In the genomic region with DNA sequence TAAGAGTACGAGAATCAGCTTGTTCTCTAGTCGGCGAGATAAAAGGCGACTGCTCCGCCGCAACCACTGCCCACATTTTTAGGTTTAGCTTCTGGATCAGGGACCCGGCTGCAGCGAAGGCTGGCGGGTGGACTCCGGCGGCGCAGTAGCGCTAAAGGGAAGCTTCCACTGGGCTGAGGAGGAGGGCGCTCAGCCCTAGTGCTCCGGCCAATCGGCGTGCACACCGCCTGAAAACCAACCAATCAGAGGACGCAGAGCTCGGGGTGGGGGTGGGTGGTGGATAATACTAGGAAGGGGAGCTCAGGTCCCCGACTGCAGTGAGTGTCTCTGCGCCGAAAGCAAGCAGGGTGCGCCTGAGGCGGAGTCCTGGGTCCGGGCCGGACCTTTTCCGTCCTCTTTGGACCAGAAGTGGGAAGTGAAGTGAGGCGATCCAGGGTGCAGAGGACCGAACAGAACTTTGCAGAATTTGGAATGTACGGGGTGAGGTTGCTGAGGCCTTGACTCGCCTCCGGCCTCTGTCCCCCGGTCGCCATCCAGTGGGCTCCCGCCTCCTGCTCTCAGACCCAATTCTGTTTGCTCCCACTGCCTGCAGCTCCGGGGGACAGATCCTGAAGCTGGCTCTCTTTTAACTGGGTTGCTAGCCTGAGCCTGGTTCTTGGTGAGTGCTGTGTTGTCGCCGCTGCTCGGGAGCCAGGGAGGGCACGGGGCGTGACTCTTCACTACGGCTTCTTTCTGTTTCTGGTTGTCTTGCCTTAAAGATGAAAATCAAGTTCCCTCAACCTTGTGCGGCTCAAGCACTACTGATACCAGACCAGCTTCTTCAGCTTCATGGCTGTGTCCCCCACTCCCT, we compare ENCODE assay signal across 8 mouse cellular contexts. TPM values are rescaled to one million over a fixed set of nuclear protein-coding genes. Genes with fewer than 3 reads are reported as not detected.
DNase-seq lines count a peak whose midpoint lies in the region; ATAC-seq and TF ChIP-seq lines count a peak whose summit lies in the region.

A gene (plus strand): TSS at position 311 of the 850 bp plus-strand sequence.

- intact Hi-C loops in heart, postnatal 36 days (cut with DNase I): loop anchor here (5.0 kb wide), 1 partner anchor 65 kb away; no protein-coding TSS in a partner anchor

- no peak within 1 kb of the TSS for H3K27ac ChIP-seq in ES-E14 (ENCODE audit: insufficient read depth, low read depth, low read length, poor library complexity, severe bottlenecking)
- H3K27ac ChIP-seq in forebrain, embryonic 16.5 days (ENCODE audit: low read length): no peak within 1 kb of the TSS
- H3K27ac ChIP-seq in layer of hippocampus, adult 2 months: no peak within 1 kb of the TSS
- H3K27ac ChIP-seq in lung, postnatal 0 days (ENCODE audit: low read length): no peak within 1 kb of the TSS

- peak within 1 kb of the TSS; percentile 72 for H3K4me2 ChIP-seq in forebrain, embryonic 16.5 days (ENCODE audit: low read length)
- peak within 1 kb of the TSS; percentile 59 for H3K4me2 ChIP-seq in lung, postnatal 0 days (replicated peaks; ENCODE audit: low read depth, low read length)

- no peaks in the 10 kb centered on the region for H3K9me3 ChIP-seq in ES-E14 (ENCODE audit: control insufficient read depth, insufficient read depth, low read depth, low read length)
- H3K9me3 ChIP-seq in forebrain, embryonic 16.5 days (ENCODE audit: control insufficient read depth, low read length): no peaks in the 10 kb centered on the region
- no peaks in the 10 kb centered on the region for H3K9me3 ChIP-seq in lung, postnatal 0 days (ENCODE audit: low read length)

- peak; percentile 89 for DNase-seq in ES-E14 (ENCODE audit: low read depth, low spot score)
- DNase-seq in c-Kit-positive CD71-positive TER-119-negative erythroid progenitor cells, embryonic 14.5 days (ENCODE audit: low read depth): peak; percentile 14
- DNase-seq in heart, postnatal 36 days: peak; percentile 41 to 58
- no peak for DNase-seq in layer of hippocampus, adult 2 months (ENCODE audit: low spot score in 2 of 2)
- DNase-seq in lung, postnatal 0 days (ENCODE audit: low spot score): peak; percentile 74
- peak; percentile 87 for DNase-seq in retina, embryonic 14.5 days (ENCODE audit: low spot score)
- DNase-seq in urinary bladder, postnatal 14 days (ENCODE audit: low spot score): peak; percentile 63

- H3K4me1 ChIP-seq in ES-E14 (ENCODE audit: control insufficient read depth in 2 of 2, insufficient read depth in 2 of 2, low read length in 2 of 2, poor library complexity in 1 of 2): no peaks in the 10 kb centered on the region; a peak in 1 of 4 replicates
- H3K4me1 ChIP-seq in forebrain, embryonic 16.5 days (replicated peaks; ENCODE audit: control insufficient read depth, insufficient read depth, low read length): peaks cover 27% of the 10 kb centered on the region
- H3K4me1 ChIP-seq in lung, postnatal 0 days (ENCODE audit: insufficient read depth, low read depth, low read length): no peaks in the 10 kb centered on the region; the same call in 1 of the 2 replicates

- H3K4me3 ChIP-seq in ES-E14 (ENCODE audit: insufficient read depth in 1 of 2, low read depth in 1 of 2, low read length in 2 of 2, poor library complexity in 1 of 2, severe bottlenecking in 1 of 2): peak within 1 kb of the TSS; percentile 52 to 60
- H3K4me3 ChIP-seq in forebrain, embryonic 16.5 days (replicated peaks; ENCODE audit: low read length): peak within 1 kb of the TSS; percentile 44
- H3K4me3 ChIP-seq in layer of hippocampus, adult 2 months: peak within 1 kb of the TSS; percentile 27
- H3K4me3 ChIP-seq in lung, postnatal 0 days (ENCODE audit: low read depth, low read length): peak within 1 kb of the TSS; percentile 35

- no peaks in the 10 kb centered on the region for H3K36me3 ChIP-seq in ES-E14 (ENCODE audit: control insufficient read depth, insufficient read depth, low read length, poor library complexity, severe bottlenecking)
- H3K36me3 ChIP-seq in forebrain, embryonic 16.5 days (ENCODE audit: control insufficient read depth, insufficient read depth): no peaks in the 10 kb centered on the region
- H3K36me3 ChIP-seq in lung, postnatal 0 days (ENCODE audit: insufficient read depth, low read length): no peaks in the 10 kb centered on the region

- no peak within 1 kb of the TSS for H3K9ac ChIP-seq in ES-E14 (ENCODE audit: insufficient read depth, low read depth, low read length, poor library complexity, severe bottlenecking)
- H3K9ac ChIP-seq in forebrain, embryonic 16.5 days (replicated peaks; ENCODE audit: low read depth, low read length): peak within 1 kb of the TSS; percentile 1; the same call in 1 of the 2 replicates
- no peak within 1 kb of the TSS for H3K9ac ChIP-seq in lung, postnatal 0 days (replicated peaks; ENCODE audit: low read depth)

- no peak for TF ChIP-seq CTCF in layer of hippocampus, adult 2 months (conservative IDR thresholded peaks at IDR 0.05)
- TF ChIP-seq CTCF in lung, postnatal 0 days (IDR thresholded peaks at IDR 0.05): no peak

- peak; percentile 99 for ATAC-seq in forebrain, embryonic 16.5 days
- peak; percentile 95 for ATAC-seq in lung, postnatal 0 days

- WGBS in forebrain, embryonic 16.5 days: 1% methylated on average over 44 of the region's 44 CpGs
- under 1% methylated on average over 43 of the region's 44 CpGs for WGBS in lung, postnatal 0 days

- in situ Hi-C loops in ES-E14 (cut with MboI; ENCODE audit: low sequenced_read_pairs in 2 of 2, unreplicated experiment in 2 of 2): loop anchor here in 1 of 2 experiments (5.0 to 10.0 kb wide), 2 partner anchors 65 to 932 kb away; a partner anchor contains a TSS

- H3K27me3 ChIP-seq in forebrain, embryonic 16.5 days (replicated peaks; ENCODE audit: control insufficient read depth, insufficient read depth, low read length): peaks cover 88% of the 10 kb centered on the region
- H3K27me3 ChIP-seq in lung, postnatal 0 days (replicated peaks; ENCODE audit: insufficient read depth, low read length): peaks cover 86% of the 10 kb centered on the region

- no peak for TF ChIP-seq EP300 in lung, postnatal 0 days (IDR thresholded peaks at IDR 0.05)

TF ChIP-seq in ES-E14, 5 proteins besides CTCF, POLR2A, EP300 and RAD21:
- peak; percentile 71 for TF ChIP-seq CHD2 (IDR thresholded peaks at IDR 0.05; ENCODE audit: low read depth, low read length)
- no peak for TF ChIP-seq ZNF384 (IDR thresholded peaks at IDR 0.05; ENCODE audit: low read depth, low read length)

RNA-seq across cellular contexts. Expression of the gene that starts here (rescaled TPM):
- 0.16 and 0.31 TPM in 2 replicates for total RNA-seq in ES-E14 (2012; rRNA removed)
- polyA plus RNA-seq in forebrain, embryonic 16.5 days (2015; fragmentation: Nextera tagmentation; extraction: Ambion mirVana): 0.86 and 2.1 TPM in 2 replicates
- not detected for total RNA-seq in heart, postnatal 36 days (2021)
- total RNA-seq in layer of hippocampus, adult 2 months (2021): 1 to 10 TPM in 1 of 2 experiments, under 1 TPM in 1; 0.87 to 1.1 TPM
- 0.18 and 0.20 TPM in 2 replicates for polyA plus RNA-seq in lung, postnatal 0 days (2015; fragmentation: Nextera tagmentation; extraction: Ambion mirVana)

Comparison
In these comparisons a context has a peak if more than half of its experiments do, and no peak if none do; other contexts are left out.
1. Peak in DNase-seq and H3K4me3 ChIP-seq in ES-E14; RNA of the gene not detected or under 1 TPM.
2. Peak in DNase-seq in heart, postnatal 36 days; RNA of the gene not detected or under 1 TPM.
3. Peak in DNase-seq, ATAC-seq, H3K4me3 ChIP-seq and H3K4me2 ChIP-seq in lung, postnatal 0 days; RNA of the gene not detected or under 1 TPM.
4. DNase-seq: peak in c-Kit-positive CD71-positive TER-119-negative erythroid progenitor cells, embryonic 14.5 days (single experiment), retina, embryonic 14.5 days (single experiment) and urinary bladder, postnatal 14 days (single experiment); none in layer of hippocampus, adult 2 months (0 of 2).
5. Peak in every context shown above with its lines, with median percentiles within 50 percentile points of each other: H3K4me3 ChIP-seq.